ENCODE assay signal across 19 mouse cellular contexts in the genomic region with DNA sequence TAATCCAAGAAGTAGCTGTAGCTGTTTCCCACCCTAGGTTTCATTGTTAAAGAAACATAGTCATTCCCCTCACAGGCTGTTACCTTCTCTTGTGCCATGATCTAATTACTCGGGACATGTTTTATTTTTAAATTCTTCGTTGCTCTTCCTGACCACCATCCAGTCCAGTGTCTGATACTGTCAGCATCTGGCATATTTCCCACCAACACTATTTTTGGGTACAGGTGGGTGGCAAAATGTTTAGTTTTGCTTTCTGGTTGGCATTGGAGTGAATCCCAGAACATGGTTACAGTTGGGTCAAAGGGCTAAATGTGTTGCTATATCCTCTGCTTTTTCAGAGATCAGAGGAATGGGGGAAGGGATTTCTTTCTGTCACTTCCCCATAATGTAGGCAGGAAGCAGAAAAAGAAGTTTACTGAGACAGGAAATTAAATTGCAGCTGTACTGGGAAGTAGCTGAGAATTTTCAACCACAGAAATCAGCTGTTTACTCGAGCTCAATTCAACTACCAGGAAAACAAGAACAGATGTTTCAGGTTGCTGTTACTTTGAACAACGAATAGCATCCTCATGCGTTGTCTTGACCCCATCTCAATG. TPM values are rescaled to one million over a fixed set of nuclear protein-coding genes. Genes with fewer than 3 reads are reported as not detected.
DNase-seq lines count a peak whose midpoint lies in the region; ATAC-seq and TF ChIP-seq lines count a peak whose summit lies in the region.
"Had no signal": no experiment of that assay in that cellular context is flagged by ENCODE, and none has a peak within 500 bp of the region (broad histone marks: within the 10 kb centered on the region; RNA-seq: fewer than 3 reads in every experiment).

No protein-coding gene starts in this region.

- H3K9ac ChIP-seq in liver, postnatal 0 days (replicated peaks) = no peak overlapping the region
- no peak overlapping the region for H3K9ac ChIP-seq in liver, embryonic 12.5 days
- H3K9ac ChIP-seq: hindbrain, embryonic 12.5 days had no signal

- peaks cover 23% of the 10 kb centered on the region for H3K4me1 ChIP-seq in liver, postnatal 0 days (ENCODE audit: insufficient read depth)
- H3K4me1 ChIP-seq in liver, embryonic 12.5 days = peaks cover 3% of the 10 kb centered on the region; the same call in 1 of the 2 replicates
- no peaks in the 10 kb centered on the region for H3K4me1 ChIP-seq in cerebellum, adult 2 months (ENCODE audit: control insufficient read depth, insufficient read depth, low read length)

- H3K27me3 ChIP-seq in liver, postnatal 0 days (ENCODE audit: insufficient read depth, low read length) = no peaks in the 10 kb centered on the region
- no peaks in the 10 kb centered on the region for H3K27me3 ChIP-seq in liver, embryonic 12.5 days (replicated peaks)
- H3K27me3 ChIP-seq in splenic B cell, adult 2 months (ENCODE audit: control insufficient read depth, insufficient read depth, low read length, poor library complexity, severe bottlenecking) = no peaks in the 10 kb centered on the region
- no peaks in the 10 kb centered on the region for H3K27me3 ChIP-seq in cerebellum, adult 2 months (ENCODE audit: control insufficient read depth, insufficient read depth, low read length)

- DNase-seq in liver, postnatal 0 days = no peak
- peak; percentile 24 for DNase-seq in adipocyte (ENCODE audit: low spot score)
- peak; percentile 8 for DNase-seq in splenic B cell, adult 2 months (ENCODE audit: low read depth, low spot score)
- no peak for DNase-seq in cerebellum, adult 2 months
- no peak for DNase-seq in spleen, postnatal 36 days (ENCODE audit: low spot score in 2 of 2)
- DNase-seq: cerebellum, adult 11-12 months; cerebellum, adult 9-11 months; cerebellum, postnatal 36 days; gastrocnemius, adult 2 months; gastrocnemius, postnatal 25 days; heart, adult 11 months; heart, postnatal 36 days had no signal

- peak overlapping the region; percentile 66 for H3K27ac ChIP-seq in liver, postnatal 0 days (ENCODE audit: low read depth)
- H3K27ac ChIP-seq in liver, embryonic 12.5 days = no peak overlapping the region
- no peak overlapping the region for H3K27ac ChIP-seq in cerebellum, adult 2 months (ENCODE audit: insufficient read depth, low read length)
- H3K27ac ChIP-seq: embryonic facial prominence, embryonic 10.5 days; gastrocnemius, adult 2 months; heart, embryonic 10.5 days; hindbrain, embryonic 12.5 days; hindbrain, postnatal 0 days had no signal

- TF ChIP-seq CTCF in liver, postnatal 0 days (IDR thresholded peaks at IDR 0.05; ENCODE audit: low read depth) = no peak
- TF ChIP-seq CTCF in cerebellum, adult 2 months (IDR thresholded peaks at IDR 0.05; ENCODE audit: borderline replicate concordance, insufficient read depth, low read depth, low read length) = no peak

- peak; percentile 41 for ATAC-seq in liver, postnatal 0 days
- no peak for ATAC-seq in liver, embryonic 12.5 days
- ATAC-seq in granulocyte monocyte progenitor cell, adult 5-6 weeks (replicated peaks; ENCODE audit: poor library complexity, severe bottlenecking) = peak; percentile 52
- ATAC-seq: forebrain, embryonic 14.5 days; hindbrain, postnatal 0 days had no signal

- 27% methylated on average over 5 of the region's 5 CpGs for WGBS in liver, postnatal 0 days (ENCODE audit: insufficient replicate concordance)
- WGBS in liver, embryonic 12.5 days (ENCODE audit: insufficient replicate concordance) = 38% methylated on average over 5 of the region's 5 CpGs
- WGBS in cerebellum, adult 2 months = 51% methylated on average over 5 of the region's 5 CpGs

- TF ChIP-seq POLR2A in cerebellum, adult 2 months (IDR thresholded peaks at IDR 0.05; ENCODE audit: borderline replicate concordance, insufficient read depth, low read length) = no peak

- no peak overlapping the region for H3K4me3 ChIP-seq in liver, postnatal 0 days (ENCODE audit: low read depth, low read length)
- H3K4me3 ChIP-seq in liver, embryonic 12.5 days = no peak overlapping the region
- no peak overlapping the region for H3K4me3 ChIP-seq in cerebellum, adult 2 months (replicated peaks; ENCODE audit: insufficient read depth, low read depth, low read length)
- H3K4me3 ChIP-seq: embryonic facial prominence, embryonic 10.5 days; gastrocnemius, adult 2 months; heart, embryonic 10.5 days; hindbrain, embryonic 12.5 days had no signal

- peak overlapping the region; percentile 6; the same call in 1 of the 2 replicates for H3K4me2 ChIP-seq in liver, postnatal 0 days (ENCODE audit: low read depth, low read length)
- no peak overlapping the region for H3K4me2 ChIP-seq in liver, embryonic 12.5 days
- H3K4me2 ChIP-seq: hindbrain, embryonic 12.5 days had no signal

- no peaks in the 10 kb centered on the region for H3K36me3 ChIP-seq in liver, postnatal 0 days (replicated peaks; ENCODE audit: insufficient read depth, low read length)
- H3K36me3 ChIP-seq in liver, embryonic 12.5 days = no peaks in the 10 kb centered on the region
- no peaks in the 10 kb centered on the region for H3K36me3 ChIP-seq in splenic B cell, adult 2 months (ENCODE audit: control insufficient read depth, insufficient read depth, low read length, poor library complexity, severe bottlenecking)
- H3K36me3 ChIP-seq: embryonic facial prominence, embryonic 10.5 days; heart, embryonic 10.5 days; hindbrain, embryonic 12.5 days had no signal

- H3K9me3 ChIP-seq in liver, postnatal 0 days (ENCODE audit: low read length) = no peaks in the 10 kb centered on the region
- H3K9me3 ChIP-seq in liver, embryonic 12.5 days (replicated peaks) = no peaks in the 10 kb centered on the region
- H3K9me3 ChIP-seq: embryonic facial prominence, embryonic 10.5 days; heart, embryonic 10.5 days; hindbrain, embryonic 12.5 days had no signal

- TF ChIP-seq EP300 in liver, postnatal 0 days (IDR thresholded peaks at IDR 0.05; ENCODE audit: low read depth) = peak; percentile 48; the same call in 1 of the 2 replicates

RNA-seq across cellular contexts. Expression of a gene that starts 4.8 kb away (rescaled TPM):
- polyA plus RNA-seq in liver, postnatal 0 days (2015; fragmentation: Nextera tagmentation; extraction: Ambion mirVana) = 15.5 and 18.4 TPM in 2 replicates
- polyA plus RNA-seq in liver, embryonic 12.5 days (2016; fragmentation: Nextera tagmentation; extraction: Ambion mirVana) = 0.44 and 0.61 TPM in 2 replicates
- total RNA-seq in granulocyte monocyte progenitor cell, adult 5-6 weeks (2014; fragmentation: Nextera tagmentation) = not detected in 2 replicates
- not detected in 2 replicates for total RNA-seq in granulocyte monocyte progenitor cell, adult 5-6 weeks (2017)
- polyA plus RNA-seq in cerebellum, adult 2 months (2012; rRNA removed) = 0.38 and 0.65 TPM in 2 replicates
- polyA plus RNA-seq: forebrain, embryonic 14.5 days had no signal

Comparison
In these comparisons a context has a peak if more than half of its experiments do, and no peak if none do; other contexts are left out.
1. RNA of a gene that starts 4.8 kb away (polyA plus RNA-seq): 15.5 to 18.4 TPM in liver, postnatal 0 days; 0.44 to 0.61 TPM in liver, embryonic 12.5 days and 0.38 to 0.65 TPM in cerebellum, adult 2 months; every median in the first group is over 10 times any median in the second.
2. DNase-seq: peak in adipocyte (single experiment) and splenic B cell, adult 2 months (single experiment); none in liver, postnatal 0 days (single experiment), cerebellum, adult 2 months (0 of 2) and spleen, postnatal 36 days (0 of 2).